Mouse (Mus musculus) embryo, embryonic 11.5 days (tissue): Measurements from ENCODE around the gene Zc3hav1.

Experiments
- DNase-seq: peaks from one replicate; pipeline ENCODE4 v3.0.0-alpha.2; 2012; ENCODE audit warnings: low read depth, low spot score

Zc3hav1 gene

GRCm38 (mm10) chr6:38352451-38352850, 2.0 kb downstream of the Zc3hav1 start:
- no peak for DNase-seq

- no peak for DNase-seq
Measured at GRCm38 (mm10) chr6:38351930-38352329, 2.5 kb downstream of the Zc3hav1 start.

GRCm38 (mm10) chr6:38349806-38350205, 4.6 kb downstream of the Zc3hav1 start:
- no peak for DNase-seq

GRCm38 (mm10) chr6:38348811-38349453, 5.5 kb downstream of the Zc3hav1 start:
- DNase-seq, result no peak

- no peak for DNase-seq
Measured at GRCm38 (mm10) chr6:38347875-38348274, 6.5 kb downstream of the Zc3hav1 start.

GRCm38 (mm10) chr6:38345796-38346195, 8.6 kb downstream of the Zc3hav1 start:
- no peak for DNase-seq

- no peak for DNase-seq
Measured at GRCm38 (mm10) chr6:38344006-38344670, 10.3 kb downstream of the Zc3hav1 start.

GRCm38 (mm10) chr6:38343581-38343980, 10.8 kb downstream of the Zc3hav1 start:
- no peak for DNase-seq

GRCm38 (mm10) chr6:38342666-38342992, 11.8 kb downstream of the Zc3hav1 start:
- no peak for DNase-seq

GRCm38 (mm10) chr6:38341751-38342665, 12.4 kb downstream of the Zc3hav1 start:
- no peak for DNase-seq

- no peak for DNase-seq
Measured at GRCm38 (mm10) chr6:38339078-38339477, 15.3 kb downstream of the Zc3hav1 start.

GRCm38 (mm10) chr6:38337951-38338350, 16.5 kb downstream of the Zc3hav1 start:
- no peak for DNase-seq

GRCm38 (mm10) chr6:38337166-38337705, 17.2 kb downstream of the Zc3hav1 start:
- no peak for DNase-seq

- DNase-seq, result no peak
Measured at GRCm38 (mm10) chr6:38335264-38335663, 19.1 kb downstream of the Zc3hav1 start.

GRCm38 (mm10) chr6:38326596-38326995, 27.8 kb downstream of the Zc3hav1 start:
- DNase-seq, result peak; percentile 56

GRCm38 (mm10) chr6:38320621-38321020, 33.8 kb downstream of the Zc3hav1 start:
- no peak for DNase-seq

GRCm38 (mm10) chr6:38316050-38316449, 38.4 kb downstream of the Zc3hav1 start:
- peak; percentile 16 for DNase-seq

- DNase-seq, result no peak
Measured at GRCm38 (mm10) chr6:38309741-38310140, 44.7 kb downstream of the Zc3hav1 start.

GRCm38 (mm10) chr6:38304981-38305380, 49.4 kb downstream of the Zc3hav1 start:
- no peak for DNase-seq

- DNase-seq, result peak; percentile 71
Measured at GRCm38 (mm10) chr6:38298761-38299401, 55.5 kb downstream of the Zc3hav1 start, which contains the start of gene Zc3hav1l. Gene Zc3hav1l (minus strand): TSS chr6:38299259.

GRCm38 (mm10) chr6:38298246-38298635, 56.2 kb downstream of the Zc3hav1 start:
- peak; percentile 46 for DNase-seq
